Mouse (Mus musculus): ENCODE measurements at regions not wholly inside any gene's neighbourhood (a gene's known extent, or its start where the extent isn't known, plus 50 kb on each side); places are given as distances from the start of the nearest gene placed in this dataset.

DNA sequence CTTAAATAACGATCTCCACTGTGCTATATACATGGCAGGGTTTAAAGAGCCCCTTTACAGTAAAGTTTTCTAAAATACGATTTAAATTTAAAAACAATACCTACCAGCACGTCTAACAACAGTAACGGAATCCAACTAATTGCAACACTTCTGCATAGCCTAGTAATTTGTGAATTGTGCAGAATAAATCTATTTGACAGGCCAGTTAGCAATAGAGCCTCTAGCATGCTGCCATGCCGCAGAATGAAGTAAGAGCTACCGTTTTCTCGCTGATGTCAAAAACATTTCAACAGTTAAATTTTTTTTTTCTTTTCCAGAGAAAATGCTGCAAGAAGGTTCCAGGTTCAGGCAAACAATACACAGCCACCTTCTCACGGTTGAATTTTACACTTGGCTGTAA lies 454.0 kb upstream of the Adgrl2 start:
- Histone ChIP-seq H3K27me3 (ENCODE audit: control insufficient read depth, insufficient read depth, low read length) (no peaks in the 10 kb centered on the region), H3K9me3 (ENCODE audit: control insufficient read depth, low read length) (no peaks in the 10 kb centered on the region), H3K4me2 (replicated peaks; ENCODE audit: low read depth) (peak overlapping the region; percentile 48; the same call in 1 of the 2 replicates), H3K4me1 (replicated peaks; ENCODE audit: control insufficient read depth, insufficient read depth) (no peaks in the 10 kb centered on the region), H3K36me3 (ENCODE audit: control insufficient read depth, insufficient read depth, low read length) (no peaks in the 10 kb centered on the region), H3K9ac (ENCODE audit: low read length) (no peak overlapping the region), H3K27ac (replicated peaks) (no peak overlapping the region), H3K4me3 (ENCODE audit: low read depth, low read length) (no peak overlapping the region)
- TF ChIP-seq CTCF (IDR thresholded peaks at IDR 0.05; ENCODE audit: low read depth) = no peak
- no peak for TF ChIP-seq EP300 (optimal IDR thresholded peaks at IDR 0.05)
- 60% methylated on average over 8 of the region's 8 CpGs for WGBS
- DNase-seq (ENCODE audit: low spot score) (no peak), ATAC-seq (ENCODE audit: low FRiP score, low TSS enrichment) (no peak)

DNA sequence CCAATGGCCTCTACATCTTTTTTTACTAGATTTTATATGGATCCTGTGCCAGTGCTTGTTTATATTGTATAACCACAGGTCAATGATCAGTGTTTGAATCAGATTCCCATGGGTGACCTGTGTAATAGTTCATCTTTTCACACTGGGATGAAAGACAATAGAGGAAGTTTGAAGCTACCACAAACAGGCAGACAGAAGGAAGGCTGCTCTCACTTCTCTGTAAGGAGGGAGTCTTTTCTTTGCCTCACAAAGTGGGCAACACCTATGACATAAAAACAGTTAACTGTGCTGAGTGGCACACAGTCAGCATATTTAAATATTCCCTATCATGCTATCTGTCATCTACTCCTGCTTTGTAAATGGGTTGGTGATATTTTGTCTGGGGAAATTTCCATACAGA lies 450.9 kb upstream of the Adgrl2 start:
- TF ChIP-seq CTCF (IDR thresholded peaks at IDR 0.05; ENCODE audit: low read depth) (no peak), EP300 (optimal IDR thresholded peaks at IDR 0.05) (no peak)
- no peak overlapping the region for H3K4me3 ChIP-seq (ENCODE audit: low read depth, low read length)
- no peak overlapping the region for H3K9ac ChIP-seq (ENCODE audit: low read length)
- H3K9me3 ChIP-seq (ENCODE audit: control insufficient read depth, low read length) = no peaks in the 10 kb centered on the region
- no peaks in the 10 kb centered on the region for H3K4me1 ChIP-seq (replicated peaks; ENCODE audit: control insufficient read depth, insufficient read depth)
- no peak overlapping the region for H3K27ac ChIP-seq (replicated peaks)
- H3K27me3 ChIP-seq (ENCODE audit: control insufficient read depth, insufficient read depth, low read length) = no peaks in the 10 kb centered on the region
- no peak for ATAC-seq (ENCODE audit: low FRiP score, low TSS enrichment)
- no peaks in the 10 kb centered on the region for H3K36me3 ChIP-seq (ENCODE audit: control insufficient read depth, insufficient read depth, low read length)
- DNase-seq (ENCODE audit: low spot score) = no peak
- no peak overlapping the region for H3K4me2 ChIP-seq (replicated peaks; ENCODE audit: low read depth)

DNA sequence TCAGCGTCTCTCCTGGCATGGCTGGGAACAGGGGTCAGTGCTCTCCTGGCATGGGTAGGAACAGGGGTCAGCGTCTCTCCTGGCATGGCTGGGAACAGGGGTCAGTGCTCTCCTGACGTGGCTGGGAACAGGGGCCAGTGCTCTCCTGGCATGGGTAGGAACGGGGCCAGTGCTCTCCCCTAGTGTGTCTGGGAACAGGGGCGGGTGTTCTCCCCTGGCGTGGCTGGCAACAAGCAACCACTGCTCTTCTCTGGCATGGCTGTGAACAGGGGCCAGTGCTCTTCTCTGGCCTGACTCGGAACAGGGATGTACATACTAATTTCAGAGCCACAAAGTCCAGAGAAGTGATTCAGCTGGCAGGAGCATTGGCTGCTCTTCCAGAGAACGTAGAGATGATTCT lies 447.4 kb upstream of the Adgrl2 start:
- no peaks in the 10 kb centered on the region for H3K36me3 ChIP-seq (ENCODE audit: control insufficient read depth, insufficient read depth, low read length)
- no peaks in the 10 kb centered on the region for H3K27me3 ChIP-seq (ENCODE audit: control insufficient read depth, insufficient read depth, low read length)
- no peaks in the 10 kb centered on the region for H3K9me3 ChIP-seq (ENCODE audit: control insufficient read depth, low read length)
- no peaks in the 10 kb centered on the region for H3K4me1 ChIP-seq (replicated peaks; ENCODE audit: control insufficient read depth, insufficient read depth)
- no peak overlapping the region for H3K4me2 ChIP-seq (replicated peaks; ENCODE audit: low read depth)
- TF ChIP-seq EP300 (optimal IDR thresholded peaks at IDR 0.05) (no peak), CTCF (IDR thresholded peaks at IDR 0.05; ENCODE audit: low read depth) (no peak)
- no peak overlapping the region for H3K27ac ChIP-seq (replicated peaks)
- no peak overlapping the region for H3K9ac ChIP-seq (ENCODE audit: low read length)
- ATAC-seq (ENCODE audit: low FRiP score, low TSS enrichment) = no peak
- DNase-seq (ENCODE audit: low spot score) = no peak
- H3K4me3 ChIP-seq (ENCODE audit: low read depth, low read length) = no peak overlapping the region
- WGBS = 77% methylated on average over 8 of the region's 8 CpGs

DNA sequence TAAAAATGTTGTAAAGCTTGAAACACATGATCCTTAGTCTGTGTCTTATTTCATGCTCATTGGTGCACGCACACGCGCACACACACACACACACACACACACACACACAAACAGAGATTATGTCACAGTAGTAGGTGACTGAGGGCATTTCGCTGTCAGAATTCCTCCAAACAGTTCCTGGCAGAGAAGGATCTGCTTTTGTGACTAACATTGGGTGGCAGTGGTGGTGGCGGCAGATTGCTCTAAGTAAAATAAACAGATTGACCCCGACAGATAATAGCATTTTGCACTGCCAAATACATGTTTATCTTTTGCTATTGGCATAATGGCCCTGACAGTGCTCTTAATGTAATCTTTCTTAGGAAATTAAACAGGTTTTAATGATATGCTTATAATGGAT lies 446.6 kb upstream of the Adgrl2 start:
- WGBS = 68% methylated on average over 6 of the region's 6 CpGs
- no peak overlapping the region for H3K27ac ChIP-seq (replicated peaks)
- ATAC-seq (ENCODE audit: low FRiP score, low TSS enrichment) = no peak

DNA sequence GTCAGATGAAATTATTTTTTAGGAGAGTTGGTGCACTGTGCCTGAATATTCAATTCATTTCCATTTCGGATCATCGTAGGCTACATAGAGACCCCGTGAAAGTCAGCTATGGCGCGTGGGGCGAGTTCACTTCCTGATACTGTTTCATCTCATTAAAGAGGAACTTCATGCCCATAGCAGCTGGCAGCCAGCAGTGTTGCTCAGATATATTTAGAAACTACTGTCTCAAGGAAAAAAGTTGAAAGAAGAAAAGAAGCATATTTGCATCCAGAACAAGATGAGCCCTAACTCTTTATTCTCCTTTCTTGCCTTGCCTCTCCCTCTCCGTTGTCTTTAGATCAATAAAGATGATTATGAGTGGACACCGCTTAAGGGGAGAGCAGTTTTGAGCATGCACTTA lies 446.1 kb upstream of the Adgrl2 start:
- DNase-seq (ENCODE audit: low spot score) (no peak), ATAC-seq (ENCODE audit: low FRiP score, low TSS enrichment) (no peak)
- TF ChIP-seq CTCF (IDR thresholded peaks at IDR 0.05; ENCODE audit: low read depth) (no peak), EP300 (optimal IDR thresholded peaks at IDR 0.05) (no peak)
- Histone ChIP-seq H3K9me3 (ENCODE audit: control insufficient read depth, low read length) (no peaks in the 10 kb centered on the region), H3K4me1 (replicated peaks; ENCODE audit: control insufficient read depth, insufficient read depth) (no peaks in the 10 kb centered on the region), H3K27me3 (ENCODE audit: control insufficient read depth, insufficient read depth, low read length) (no peaks in the 10 kb centered on the region), H3K4me2 (replicated peaks; ENCODE audit: low read depth) (no peak overlapping the region), H3K9ac (ENCODE audit: low read length) (no peak overlapping the region), H3K4me3 (ENCODE audit: low read depth, low read length) (no peak overlapping the region), H3K36me3 (ENCODE audit: control insufficient read depth, insufficient read depth, low read length) (no peaks in the 10 kb centered on the region), H3K27ac (replicated peaks) (no peak overlapping the region)
- WGBS = 84% methylated on average over 8 of the region's 8 CpGs

More for the DNA sequence above, 446.6 kb upstream of the Adgrl2 start:
- no peaks in the 10 kb centered on the region for H3K36me3 ChIP-seq (ENCODE audit: control insufficient read depth, insufficient read depth, low read length)
- H3K9ac ChIP-seq (ENCODE audit: low read length) = no peak overlapping the region
- no peak overlapping the region for H3K4me2 ChIP-seq (replicated peaks; ENCODE audit: low read depth)
- no peaks in the 10 kb centered on the region for H3K9me3 ChIP-seq (ENCODE audit: control insufficient read depth, low read length)
- no peak overlapping the region for H3K4me3 ChIP-seq (ENCODE audit: low read depth, low read length)
- no peak for TF ChIP-seq CTCF (IDR thresholded peaks at IDR 0.05; ENCODE audit: low read depth)
- no peak for TF ChIP-seq EP300 (optimal IDR thresholded peaks at IDR 0.05)
- no peaks in the 10 kb centered on the region for H3K27me3 ChIP-seq (ENCODE audit: control insufficient read depth, insufficient read depth, low read length)
- H3K4me1 ChIP-seq (replicated peaks; ENCODE audit: control insufficient read depth, insufficient read depth) = no peaks in the 10 kb centered on the region
- DNase-seq (ENCODE audit: low spot score) = no peak

DNA sequence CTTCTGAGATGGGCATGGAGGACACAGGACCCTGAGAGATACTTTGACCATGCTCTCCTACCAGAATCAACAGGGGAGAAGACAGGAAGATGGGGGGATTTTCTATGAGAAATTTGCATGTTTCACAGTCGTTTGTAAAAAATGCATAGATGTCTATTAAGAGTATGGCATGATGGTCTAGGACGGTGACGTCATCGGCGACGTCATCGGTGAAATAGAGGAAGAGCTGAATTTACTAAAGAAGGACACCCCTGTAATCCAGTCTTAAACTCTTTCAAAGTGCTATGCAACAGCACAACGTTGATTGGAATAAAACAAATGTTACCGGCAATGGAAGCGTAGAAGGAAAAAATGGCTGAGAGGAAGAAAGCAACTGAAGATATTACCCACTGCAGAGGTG lies 441.4 kb upstream of the Adgrl2 start:
- 90% methylated on average over 10 of the region's 10 CpGs for WGBS
- no peak for DNase-seq (ENCODE audit: low spot score)

More for the DNA sequence above, 441.4 kb upstream of the Adgrl2 start:
- Histone ChIP-seq H3K36me3 (ENCODE audit: control insufficient read depth, insufficient read depth, low read length) (no peaks in the 10 kb centered on the region), H3K4me2 (replicated peaks; ENCODE audit: low read depth) (no peak overlapping the region), H3K4me1 (replicated peaks; ENCODE audit: control insufficient read depth, insufficient read depth) (no peaks in the 10 kb centered on the region), H3K4me3 (ENCODE audit: low read depth, low read length) (no peak overlapping the region), H3K27me3 (ENCODE audit: control insufficient read depth, insufficient read depth, low read length) (no peaks in the 10 kb centered on the region), H3K27ac (replicated peaks) (no peak overlapping the region), H3K9me3 (ENCODE audit: control insufficient read depth, low read length) (no peaks in the 10 kb centered on the region), H3K9ac (ENCODE audit: low read length) (no peak overlapping the region)
- TF ChIP-seq CTCF (IDR thresholded peaks at IDR 0.05; ENCODE audit: low read depth) (no peak), EP300 (optimal IDR thresholded peaks at IDR 0.05) (no peak)
- ATAC-seq (ENCODE audit: low FRiP score, low TSS enrichment) = no peak
